Mouse (Mus musculus): Measurements from ENCODE around the gene Ptger3. TPM values are rescaled to one million over a fixed set of nuclear protein-coding genes. Genes with fewer than 3 reads are reported as not detected.

The Ptger3 gene
- polyA plus RNA-seq, 2 experiments = 1.4 to 2.3 TPM

GRCm38 (mm10) chr3:157664486-157665041 is 97.9 kb downstream of the Ptger3 start:
- H3K9ac ChIP-seq (replicated peaks) = no peak overlapping the region
- no peak overlapping the region for H3K4me2 ChIP-seq (ENCODE audit: low read depth)
- H3K9me3 ChIP-seq (ENCODE audit: control insufficient read depth, low read length) = no peaks in the 10 kb centered on the region
- no peaks in the 10 kb centered on the region for H3K27me3 ChIP-seq (ENCODE audit: control insufficient read depth, insufficient read depth, low read length)
- H3K27ac ChIP-seq = no peak overlapping the region
- TF ChIP-seq EP300 (IDR thresholded peaks at IDR 0.05; ENCODE audit: low read depth) (no peak), CTCF (IDR thresholded peaks at IDR 0.05; ENCODE audit: low read depth) (no peak)
- no peaks in the 10 kb centered on the region for H3K4me1 ChIP-seq (replicated peaks; ENCODE audit: control insufficient read depth in 2 of 2, insufficient read depth in 2 of 2, low read length in 1 of 2)
- DNase-seq (ENCODE audit: low read depth in 3 of 3, low spot score in 3 of 3) (no peak), ATAC-seq (ENCODE audit: insufficient read depth) (no peak)
- no peak overlapping the region for H3K4me3 ChIP-seq (ENCODE audit: insufficient read depth in 1 of 2, low read depth in 2 of 2, low read length in 2 of 2)
- no peaks in the 10 kb centered on the region for H3K36me3 ChIP-seq (replicated peaks; ENCODE audit: control insufficient read depth, insufficient read depth, low read depth)

GRCm38 (mm10) chr3:157665471-157665870 is 98.8 kb downstream of the Ptger3 start:
- TF ChIP-seq CTCF (IDR thresholded peaks at IDR 0.05; ENCODE audit: low read depth) (no peak), EP300 (IDR thresholded peaks at IDR 0.05; ENCODE audit: low read depth) (no peak)
- no peak for ATAC-seq (ENCODE audit: insufficient read depth)
- Histone ChIP-seq H3K36me3 (replicated peaks; ENCODE audit: control insufficient read depth, insufficient read depth, low read depth) (no peaks in the 10 kb centered on the region), H3K9me3 (ENCODE audit: control insufficient read depth, low read length) (no peaks in the 10 kb centered on the region), H3K9ac (replicated peaks) (no peak overlapping the region), H3K4me3 (ENCODE audit: insufficient read depth in 1 of 2, low read depth in 2 of 2, low read length in 2 of 2) (no peak overlapping the region), H3K27me3 (ENCODE audit: control insufficient read depth, insufficient read depth, low read length) (no peaks in the 10 kb centered on the region), H3K27ac (no peak overlapping the region), H3K4me1 (replicated peaks; ENCODE audit: control insufficient read depth in 2 of 2, insufficient read depth in 2 of 2, low read length in 1 of 2) (no peaks in the 10 kb centered on the region), H3K4me2 (ENCODE audit: low read depth) (no peak overlapping the region)
- DNase-seq (ENCODE audit: low read depth in 3 of 3, low spot score in 3 of 3) = no peak
- WGBS (ENCODE audit: insufficient replicate concordance) = 30% methylated on average over 1 of the region's 1 CpGs

GRCm38 (mm10) chr3:157666142-157666541 is 99.5 kb downstream of the Ptger3 start:
- DNase-seq (ENCODE audit: low read depth in 3 of 3, low spot score in 3 of 3) (no peak), ATAC-seq (ENCODE audit: insufficient read depth) (no peak)
- Histone ChIP-seq H3K9ac (replicated peaks) (no peak overlapping the region), H3K4me2 (ENCODE audit: low read depth) (no peak overlapping the region), H3K4me1 (replicated peaks; ENCODE audit: control insufficient read depth in 2 of 2, insufficient read depth in 2 of 2, low read length in 1 of 2) (no peaks in the 10 kb centered on the region), H3K9me3 (ENCODE audit: control insufficient read depth, low read length) (no peaks in the 10 kb centered on the region), H3K4me3 (ENCODE audit: insufficient read depth in 1 of 2, low read depth in 2 of 2, low read length in 2 of 2) (no peak overlapping the region), H3K27me3 (ENCODE audit: control insufficient read depth, insufficient read depth, low read length) (no peaks in the 10 kb centered on the region), H3K27ac (no peak overlapping the region), H3K36me3 (replicated peaks; ENCODE audit: control insufficient read depth, insufficient read depth, low read depth) (no peaks in the 10 kb centered on the region)
- no peak for TF ChIP-seq EP300 (IDR thresholded peaks at IDR 0.05; ENCODE audit: low read depth)
- no peak for TF ChIP-seq CTCF (IDR thresholded peaks at IDR 0.05; ENCODE audit: low read depth)
- WGBS (ENCODE audit: insufficient replicate concordance) = 48% methylated on average over 2 of the region's 2 CpGs

- no peak for DNase-seq (ENCODE audit: low read depth in 3 of 3, low spot score in 3 of 3)
- no peaks in the 10 kb centered on the region; a peak in 2 of 4 replicates for H3K4me1 ChIP-seq (replicated peaks; ENCODE audit: control insufficient read depth in 2 of 2, insufficient read depth in 2 of 2, low read length in 1 of 2)
- ATAC-seq (ENCODE audit: insufficient read depth) = no peak
- H3K4me3 ChIP-seq (ENCODE audit: insufficient read depth in 1 of 2, low read depth in 2 of 2, low read length in 2 of 2) = no peak overlapping the region
- no peaks in the 10 kb centered on the region for H3K9me3 ChIP-seq (ENCODE audit: control insufficient read depth, low read length)
- no peak overlapping the region for H3K27ac ChIP-seq
- H3K36me3 ChIP-seq (replicated peaks; ENCODE audit: control insufficient read depth, insufficient read depth, low read depth) = no peaks in the 10 kb centered on the region
- WGBS (ENCODE audit: insufficient replicate concordance) = 47% methylated on average over 3 of the region's 3 CpGs
- no peak overlapping the region for H3K9ac ChIP-seq (replicated peaks)
- H3K4me2 ChIP-seq (ENCODE audit: low read depth) = no peak overlapping the region
- no peaks in the 10 kb centered on the region for H3K27me3 ChIP-seq (ENCODE audit: control insufficient read depth, insufficient read depth, low read length)
- no peak for TF ChIP-seq CTCF (IDR thresholded peaks at IDR 0.05; ENCODE audit: low read depth)
- no peak for TF ChIP-seq EP300 (IDR thresholded peaks at IDR 0.05; ENCODE audit: low read depth)
These were observed 119.4 kb downstream of the Ptger3 start for GRCm38 (mm10) chr3:157686105-157686504.

GRCm38 (mm10) chr3:157688419-157689162 is 121.9 kb downstream of the Ptger3 start:
- no peak for TF ChIP-seq EP300 (IDR thresholded peaks at IDR 0.05; ENCODE audit: low read depth)
- Histone ChIP-seq H3K36me3 (replicated peaks; ENCODE audit: control insufficient read depth, insufficient read depth, low read depth) (no peaks in the 10 kb centered on the region), H3K9me3 (ENCODE audit: control insufficient read depth, low read length) (no peaks in the 10 kb centered on the region), H3K4me1 (replicated peaks; ENCODE audit: control insufficient read depth in 2 of 2, insufficient read depth in 2 of 2, low read length in 1 of 2) (no peaks in the 10 kb centered on the region; a peak in 2 of 4 replicates), H3K27ac (no peak overlapping the region), H3K4me3 (ENCODE audit: insufficient read depth in 1 of 2, low read depth in 2 of 2, low read length in 2 of 2) (no peak overlapping the region), H3K9ac (replicated peaks) (no peak overlapping the region), H3K4me2 (ENCODE audit: low read depth) (no peak overlapping the region), H3K27me3 (ENCODE audit: control insufficient read depth, insufficient read depth, low read length) (no peaks in the 10 kb centered on the region)
- WGBS (ENCODE audit: insufficient replicate concordance) = 22% methylated on average over 6 of the region's 6 CpGs
- ATAC-seq (ENCODE audit: insufficient read depth) (peak; percentile 28; the same call in 1 of the 2 replicates), DNase-seq (ENCODE audit: low read depth in 3 of 3, low spot score in 3 of 3) (no peak)

MicroRNAs within 50 kb of the gene (microRNA counts, 519-probe panel; counts per million panel counts)
- microRNA mmu-miR-186 = 69.9 counts per million

Small RNA genes within 50 kb of the gene (microRNA-seq; reads per million reads assigned to microRNA genes)
- gene Mir186 = 1,080 reads per million, percentile 73 among the genes with 10 or more reads in this experiment

Other genes with a start within 250 kb of the Ptger3 start
- 18.7 and 31.8 TPM in 2 replicates for gene Zranb2, start 32.7 kb upstream of the Ptger3 start, polyA plus RNA-seq (2012; rRNA removed)
- gene Zranb2, start 32.7 kb upstream of the Ptger3 start, polyA plus RNA-seq (2014; fragmentation: Nextera tagmentation; extraction: Ambion mirVana) = 44.0 and 46.2 TPM in 2 replicates